Mouse (Mus musculus): ENCODE data around the gene Mrps18b. TPM values are rescaled to one million over a fixed set of nuclear protein-coding genes. Genes with fewer than 3 reads are reported as not detected.
A peak's percentile ranks its signal among the peaks of the same experiment; 100 is the strongest.

Mrps18b gene
- polyA plus RNA-seq, 1 experiment from 2014 or later: 83.0 TPM

GRCm38 (mm10) chr17:35868961-35869345, 47.2 kb downstream of the Mrps18b start:
- ATAC-seq (no peak), DNase-seq (ENCODE audit: low read depth, low spot score) (no peak)
- TF ChIP-seq CTCF (IDR thresholded peaks at IDR 0.05): no peak
- in situ Hi-C loops (cut with MboI; ENCODE audit: low pct_unique_long_range_greater_than_20kb): no loop called here
- no peaks in the 10 kb centered on the region for H3K27me3 ChIP-seq
- ChIA-PET CTCF (interaction anchor here (1.1 to 1.4 kb wide), 3 partner anchors 9 to 32 kb away, joined by 3 to 4 read pairs (median 4); no protein-coding TSS in a partner anchor), POLR2A (interaction anchor here (1.0 kb wide), 1 partner anchor 22 kb away, joined by 3 read pairs; no protein-coding TSS in a partner anchor)

GRCm38 (mm10) chr17:35868165-35868820, 47.9 kb downstream of the Mrps18b start:
- no peak for TF ChIP-seq CTCF (IDR thresholded peaks at IDR 0.05)
- ChIA-PET POLR2A (interaction anchor here (1.0 kb wide), 1 partner anchor 23 kb away, joined by 3 read pairs; no protein-coding TSS in a partner anchor), CTCF (interaction anchor here (1.1 to 1.4 kb wide), 2 partner anchors 8 to 31 kb away, joined by 3 to 4 read pairs; no protein-coding TSS in a partner anchor)
- ATAC-seq (no peak), DNase-seq (ENCODE audit: low read depth, low spot score) (no peak)
- H3K27me3 ChIP-seq: no peaks in the 10 kb centered on the region
- in situ Hi-C loops (cut with MboI; ENCODE audit: low pct_unique_long_range_greater_than_20kb): no loop called here

GRCm38 (mm10) chr17:35866911-35867890, 49.0 kb downstream of the Mrps18b start:
- in situ Hi-C loops (cut with MboI; ENCODE audit: low pct_unique_long_range_greater_than_20kb): no loop called here
- ChIA-PET POLR2A (interaction anchor here (0.7 to 0.9 kb wide), 2 partner anchors 28 to 30 kb away, joined by 3 read pairs; no protein-coding TSS in a partner anchor), CTCF (interaction anchor here (1.4 kb wide), 1 partner anchor 16 kb away, joined by 3 read pairs; no protein-coding TSS in a partner anchor)
- no peak for TF ChIP-seq CTCF (IDR thresholded peaks at IDR 0.05)
- no peaks in the 10 kb centered on the region for H3K27me3 ChIP-seq
- DNase-seq (ENCODE audit: low read depth, low spot score) (no peak), ATAC-seq (no peak)

DNA sequence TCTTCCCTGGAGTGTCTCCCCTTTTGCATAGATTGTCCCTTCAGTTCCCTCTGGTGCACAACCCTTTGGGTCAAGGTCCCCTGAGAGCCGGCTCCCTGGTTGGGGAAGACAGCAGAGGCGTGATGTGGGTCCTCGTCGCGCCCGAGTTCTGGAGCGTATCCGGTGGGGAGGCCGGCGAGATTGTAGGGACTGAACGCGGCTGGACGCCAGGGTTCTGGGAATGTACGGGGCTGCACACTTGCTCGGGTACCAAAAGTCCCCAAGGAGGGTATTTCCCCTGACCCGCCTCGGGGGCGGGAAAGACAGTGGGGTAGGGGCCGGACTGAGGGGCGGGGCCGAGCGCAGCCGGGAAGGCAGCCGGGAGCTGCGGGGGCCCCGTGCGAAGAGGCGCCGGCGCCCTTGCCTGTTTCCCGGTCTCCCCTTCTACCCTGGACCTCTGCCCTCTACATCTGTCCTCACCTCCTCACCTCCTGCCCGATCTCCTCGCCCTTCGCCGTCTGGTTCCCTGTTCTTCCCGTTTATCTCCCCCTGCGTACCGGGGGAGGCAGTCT, 49.8 kb downstream of the Mrps18b start:
- ChIA-PET POLR2A (interaction anchor here (0.7 to 0.9 kb wide), 2 partner anchors 27 to 29 kb away, joined by 3 read pairs; no protein-coding TSS in a partner anchor), CTCF (interaction anchor here (1.4 kb wide), 1 partner anchor 15 kb away, joined by 3 read pairs; no protein-coding TSS in a partner anchor)
- H3K27me3 ChIP-seq: no peaks in the 10 kb centered on the region
- TF ChIP-seq CTCF (IDR thresholded peaks at IDR 0.05): no peak
- ATAC-seq (peak; percentile 16), DNase-seq (ENCODE audit: low read depth, low spot score) (no peak)
- in situ Hi-C loops (cut with MboI; ENCODE audit: low pct_unique_long_range_greater_than_20kb): no loop called here

DNA sequence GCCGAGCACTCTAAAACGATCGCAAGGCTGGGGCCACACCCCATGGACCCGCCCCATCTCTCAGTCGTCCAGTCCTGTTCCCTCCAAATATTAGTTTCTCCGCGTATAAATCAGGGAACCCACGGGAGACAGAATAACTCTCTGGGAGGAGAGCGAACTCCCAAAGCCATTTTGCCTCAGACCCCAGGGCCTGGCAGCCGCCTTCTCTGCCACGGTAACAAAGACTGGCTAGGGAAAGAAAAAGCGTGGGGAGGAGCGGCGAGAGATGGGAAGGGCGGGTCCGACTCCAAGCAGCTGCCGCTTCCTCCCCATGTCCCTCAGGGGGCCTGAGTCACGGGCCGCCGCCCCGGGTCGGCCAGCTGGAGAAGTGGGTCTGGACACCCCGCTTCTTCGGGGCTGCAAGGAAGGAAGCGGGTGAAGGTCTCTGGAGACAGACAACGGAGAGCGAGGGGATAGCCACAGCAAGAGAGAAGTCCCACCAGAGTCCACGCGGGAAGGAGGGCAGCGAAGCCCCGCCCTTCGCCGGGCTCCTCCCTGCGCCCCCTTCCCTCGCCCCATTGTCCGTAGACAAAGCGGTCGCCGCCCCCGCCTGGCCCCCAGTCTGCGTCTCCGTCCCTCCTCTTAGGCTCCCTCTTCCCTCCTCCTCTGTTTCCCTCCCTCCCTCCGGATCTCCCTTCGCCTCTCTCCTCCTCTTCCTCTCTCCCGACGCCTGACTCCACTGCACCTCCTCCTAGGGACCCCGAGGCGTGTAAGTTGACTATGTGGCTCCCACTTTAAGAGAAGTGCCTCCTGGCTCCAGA, 50.5 kb downstream of the Mrps18b start, which contains the start of gene Ppp1r18:
Ppp1r18 (plus strand) TSS at position 113 of the 800 bp plus-strand sequence.
- ChIA-PET POLR2A (interaction anchor here (0.5 kb wide), 1 partner anchor 58 kb away, joined by 3 read pairs; no protein-coding TSS in a partner anchor), CTCF (interaction anchor here (0.8 to 1.3 kb wide), 2 partner anchors 14 to 29 kb away, joined by 3 to 4 read pairs; partner anchors contain the start of gene Dhx16)
- TF ChIP-seq CTCF (IDR thresholded peaks at IDR 0.05): no peak
- no peaks in the 10 kb centered on the region for H3K27me3 ChIP-seq
- peak; percentile 4 for ATAC-seq
- no peak for DNase-seq (ENCODE audit: low read depth, low spot score)
- in situ Hi-C loops (cut with MboI; ENCODE audit: low pct_unique_long_range_greater_than_20kb): no loop called here

GRCm38 (mm10) chr17:35864832-35865353, 51.3 kb downstream of the Mrps18b start:
- in situ Hi-C loops (cut with MboI; ENCODE audit: low pct_unique_long_range_greater_than_20kb): no loop called here
- no peaks in the 10 kb centered on the region for H3K27me3 ChIP-seq
- ChIA-PET POLR2A (interaction anchor here (0.5 kb wide), 1 partner anchor 57 kb away, joined by 3 read pairs; no protein-coding TSS in a partner anchor), CTCF (interaction anchor here (0.6 to 1.3 kb wide), 3 partner anchors 15 to 143 kb away, joined by 3 to 4 read pairs (median 3); partner anchors contain the start of gene Dhx16)
- ATAC-seq (no peak), DNase-seq (ENCODE audit: low read depth, low spot score) (no peak)
- no peak for TF ChIP-seq CTCF (IDR thresholded peaks at IDR 0.05)

DNA sequence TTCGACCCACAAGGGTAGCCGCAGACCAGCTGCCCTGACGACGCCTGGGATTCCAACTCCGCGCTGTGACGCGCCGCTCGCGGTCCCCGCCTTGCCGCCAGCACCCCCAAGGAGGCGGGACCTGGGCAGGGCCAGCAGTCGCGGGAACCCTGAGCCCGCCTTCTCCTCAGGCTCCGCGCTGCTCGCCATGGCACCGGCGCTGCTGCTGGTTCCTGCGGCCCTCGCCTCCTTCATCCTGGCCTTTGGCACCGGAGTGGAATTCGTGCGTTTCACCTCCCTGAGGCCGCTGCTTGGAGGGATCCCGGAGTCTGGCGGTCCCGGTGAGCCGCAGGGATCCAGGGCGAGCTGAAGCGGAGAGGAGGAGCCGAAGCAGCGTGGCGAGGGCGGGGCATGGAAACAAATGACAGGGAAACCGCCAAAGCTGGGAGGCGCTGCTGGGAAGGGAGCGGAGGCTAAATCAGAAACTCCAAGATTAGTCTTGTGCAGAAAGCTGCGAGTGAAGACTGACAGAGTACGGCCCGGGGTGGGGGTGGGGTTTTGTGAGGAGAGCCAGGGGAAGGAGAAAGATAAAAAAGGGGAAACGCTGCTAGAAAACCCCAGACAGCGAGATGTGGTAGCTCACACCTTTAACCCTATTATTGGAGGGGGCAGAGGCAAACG, 54.9 kb downstream of the Mrps18b start, which contains the start of gene Nrm:
Nrm (plus strand) TSS at position 121 of the 660 bp plus-strand sequence.
- TF ChIP-seq CTCF (IDR thresholded peaks at IDR 0.05): no peak
- CTCF ChIA-PET: interaction anchor here (1.6 to 4.5 kb wide), 3 partner anchors 10 to 16 kb away, joined by 6 to 29 read pairs (median 7); no protein-coding TSS in a partner anchor
- in situ Hi-C loops (cut with MboI; ENCODE audit: low pct_unique_long_range_greater_than_20kb): no loop called here
- H3K27me3 ChIP-seq: no peaks in the 10 kb centered on the region
- ATAC-seq (peak; percentile 91), DNase-seq (ENCODE audit: low read depth, low spot score) (no peak)
- POLR2A ChIA-PET: interaction anchor here (0.6 to 1.5 kb wide), 6 partner anchors 8 to 238 kb away, joined by 3 to 7 read pairs (median 4); no protein-coding TSS in a partner anchor

DNA sequence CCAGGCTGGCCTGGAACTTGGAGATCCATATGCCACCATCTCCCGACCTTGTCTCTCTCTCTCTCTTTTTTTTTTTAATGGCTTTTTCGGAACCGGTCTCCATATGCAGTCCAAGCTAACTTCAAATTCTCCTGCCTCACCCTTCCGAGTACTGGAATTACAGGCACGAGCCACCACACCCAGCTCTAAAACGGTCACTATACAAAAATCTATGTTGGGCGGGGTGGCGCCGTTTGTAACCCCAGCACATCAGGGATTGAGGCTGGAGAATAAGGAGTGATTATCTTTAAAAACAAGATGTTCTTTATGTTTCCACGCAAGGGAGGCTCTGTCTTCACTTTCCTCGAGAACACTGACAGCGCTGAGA, 55.4 kb downstream of the Mrps18b start:
- no peak for DNase-seq (ENCODE audit: low read depth, low spot score)
- POLR2A ChIA-PET: interaction anchor here (0.6 to 1.5 kb wide), 5 partner anchors 9 to 53 kb away, joined by 3 to 7 read pairs (median 4); no protein-coding TSS in a partner anchor
- in situ Hi-C loops (cut with MboI; ENCODE audit: low pct_unique_long_range_greater_than_20kb): no loop called here
- no peaks in the 10 kb centered on the region for H3K27me3 ChIP-seq
- TF ChIP-seq CTCF (IDR thresholded peaks at IDR 0.05): no peak
- CTCF ChIA-PET: interaction anchor here (1.6 to 4.5 kb wide), 3 partner anchors 10 to 16 kb away, joined by 6 to 29 read pairs (median 7); no protein-coding TSS in a partner anchor
- ATAC-seq: no peak

Other genes starting within 250 kb of the Mrps18b start
- 34.4 TPM for gene Vars2, start 248.8 kb downstream of the Mrps18b start, polyA plus RNA-seq (2021)
- gene Gtf2h4, start 242.7 kb downstream of the Mrps18b start, polyA plus RNA-seq (2021): 30.5 TPM
- gene Ddr1, start 211.8 kb downstream of the Mrps18b start, polyA plus RNA-seq (2021): 230 TPM
- 149 TPM for gene Ier3, start 94.7 kb downstream of the Mrps18b start, polyA plus RNA-seq (2021)
- gene Flot1, start 93.2 kb downstream of the Mrps18b start, polyA plus RNA-seq (2021): 308 TPM
- gene Tubb5, start 78.1 kb downstream of the Mrps18b start, polyA plus RNA-seq (2021): 608 TPM
- 23.9 TPM for gene Mdc1, start 74.9 kb downstream of the Mrps18b start, polyA plus RNA-seq (2021)
- gene Nrm, start 55.1 kb downstream of the Mrps18b start, polyA plus RNA-seq (2021): 13.5 TPM
- 74.3 TPM for gene Ppp1r18, start 50.8 kb downstream of the Mrps18b start, polyA plus RNA-seq (2021)
- 68.9 TPM for gene Dhx16, start 36.6 kb downstream of the Mrps18b start, polyA plus RNA-seq (2021)
- gene 2310061I04Rik, start 19.0 kb downstream of the Mrps18b start, polyA plus RNA-seq (2021): 61.5 TPM
- gene Atat1, start 6.3 kb downstream of the Mrps18b start, polyA plus RNA-seq (2021): 42.6 TPM
- 41.2 TPM for gene Ppp1r10, start within 50 bp of the Mrps18b start, polyA plus RNA-seq (2021)
- gene Abcf1, start 53.4 kb upstream of the Mrps18b start, polyA plus RNA-seq (2021): 110 TPM
- 74.4 TPM for gene Gnl1, start 63.5 kb upstream of the Mrps18b start, polyA plus RNA-seq (2021)
- gene Prr3, start 63.8 kb upstream of the Mrps18b start, polyA plus RNA-seq (2021): 39.1 TPM
- 0.31 TPM for gene H2-T24, start 104.2 kb upstream of the Mrps18b start, polyA plus RNA-seq (2021)
- 28.3 TPM for gene H2-T23, start 116.5 kb upstream of the Mrps18b start, polyA plus RNA-seq (2021)
- gene H2-T22, start 126.4 kb upstream of the Mrps18b start, polyA plus RNA-seq (2021): 24.8 TPM
- not detected for gene Gm6034, start 126.6 kb upstream of the Mrps18b start, polyA plus RNA-seq (2021)
- 9.1 TPM for gene Gm11127, start 142.0 kb upstream of the Mrps18b start, polyA plus RNA-seq (2021)
- gene Gm19684, start 205.3 kb upstream of the Mrps18b start, polyA plus RNA-seq (2021): 0.06 TPM
- not detected for gene Gm7030, start 213.0 kb upstream of the Mrps18b start, polyA plus RNA-seq (2021)

All from Patski (cell line).